ENCODE assay signal across 8 mouse cellular contexts in the genomic region with DNA sequence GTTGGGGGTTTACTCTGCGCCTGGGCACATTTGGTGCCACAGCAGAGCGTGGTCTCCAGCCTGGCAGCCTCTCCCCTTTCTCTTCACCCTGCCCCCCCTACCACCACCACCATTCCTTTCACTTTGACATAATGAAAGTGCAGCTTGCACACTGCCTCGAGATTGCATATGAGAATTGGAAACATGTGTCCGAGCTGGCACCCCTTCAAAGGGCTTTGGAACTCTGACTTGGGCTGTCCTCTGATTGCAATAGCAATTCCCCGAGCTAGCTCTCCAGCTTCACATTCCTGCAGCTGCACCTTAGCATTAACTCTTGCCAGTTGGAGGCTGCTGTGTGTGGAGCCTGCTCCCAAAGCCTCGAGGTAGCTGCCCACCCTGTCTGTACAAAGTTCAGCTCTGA. TPM values are rescaled to one million over a fixed set of nuclear protein-coding genes. Genes with fewer than 3 reads are reported as not detected.
DNase-seq lines count a peak whose midpoint lies in the region; ATAC-seq lines count a peak whose summit lies in the region.
"Had no signal": no experiment of that assay in that cellular context is flagged by ENCODE, and none has a peak within 500 bp of the region (broad histone marks: within the 10 kb centered on the region; RNA-seq: fewer than 3 reads in every experiment).

No protein-coding gene starts in this region.

- 47% methylated on average over 6 of the region's 6 CpGs for WGBS in heart, embryonic 11.5 days (ENCODE audit: insufficient replicate concordance)
- 33% methylated on average over 6 of the region's 6 CpGs for WGBS in lung, embryonic 16.5 days
- 47% methylated on average over 6 of the region's 6 CpGs for WGBS in forebrain, embryonic 16.5 days

- H3K36me3 ChIP-seq in heart, embryonic 11.5 days (ENCODE audit: control insufficient read depth, insufficient read depth, low read length): no peaks in the 10 kb centered on the region
- no peaks in the 10 kb centered on the region for H3K36me3 ChIP-seq in lung, embryonic 16.5 days (ENCODE audit: control insufficient read depth, insufficient read depth, low read length)
- no peaks in the 10 kb centered on the region for H3K36me3 ChIP-seq in forebrain, embryonic 16.5 days (ENCODE audit: control insufficient read depth, insufficient read depth)

- H3K9ac ChIP-seq in heart, embryonic 11.5 days (ENCODE audit: low read depth, low read length): no peak overlapping the region
- no peak overlapping the region for H3K9ac ChIP-seq in lung, embryonic 16.5 days (ENCODE audit: low read length)
- H3K9ac ChIP-seq in forebrain, embryonic 16.5 days (replicated peaks; ENCODE audit: low read depth, low read length): no peak overlapping the region

- peak overlapping the region; percentile 34 for H3K4me2 ChIP-seq in heart, embryonic 11.5 days
- H3K4me2 ChIP-seq in lung, embryonic 16.5 days (ENCODE audit: low read depth, low read length): peak overlapping the region; percentile 34
- no peak overlapping the region for H3K4me2 ChIP-seq in forebrain, embryonic 16.5 days (ENCODE audit: low read length)

- no peaks in the 10 kb centered on the region for H3K27me3 ChIP-seq in heart, embryonic 11.5 days (ENCODE audit: control insufficient read depth, insufficient read depth, low read length)
- H3K27me3 ChIP-seq in lung, embryonic 16.5 days (ENCODE audit: control insufficient read depth, insufficient read depth, low read depth, low read length): no peaks in the 10 kb centered on the region
- no peaks in the 10 kb centered on the region for H3K27me3 ChIP-seq in forebrain, embryonic 16.5 days (replicated peaks; ENCODE audit: control insufficient read depth, insufficient read depth, low read length)
- H3K27me3 ChIP-seq: megakaryocyte, embryonic 14.5 days had no signal

- H3K9me3 ChIP-seq in heart, embryonic 11.5 days (replicated peaks; ENCODE audit: control insufficient read depth, low read length): no peaks in the 10 kb centered on the region
- H3K9me3 ChIP-seq in lung, embryonic 16.5 days (ENCODE audit: control insufficient read depth, low read length): no peaks in the 10 kb centered on the region
- H3K9me3 ChIP-seq in forebrain, embryonic 16.5 days (ENCODE audit: control insufficient read depth, low read length): no peaks in the 10 kb centered on the region

- peaks cover 10% of the 10 kb centered on the region for H3K4me1 ChIP-seq in heart, embryonic 11.5 days (ENCODE audit: control insufficient read depth, insufficient read depth, low read length)
- peaks cover 11% of the 10 kb centered on the region; the same call in 1 of the 2 replicates for H3K4me1 ChIP-seq in lung, embryonic 16.5 days (replicated peaks; ENCODE audit: control insufficient read depth, insufficient read depth, low read length)
- H3K4me1 ChIP-seq in forebrain, embryonic 16.5 days (replicated peaks; ENCODE audit: control insufficient read depth, insufficient read depth, low read length): no peaks in the 10 kb centered on the region
- H3K4me1 ChIP-seq: megakaryocyte, embryonic 14.5 days had no signal

- no peak overlapping the region for H3K27ac ChIP-seq in heart, embryonic 11.5 days (ENCODE audit: low read depth, low read length)
- no peak overlapping the region for H3K27ac ChIP-seq in lung, embryonic 16.5 days (ENCODE audit: low read length)
- no peak overlapping the region for H3K27ac ChIP-seq in forebrain, embryonic 16.5 days (ENCODE audit: low read length)

- no peak overlapping the region for H3K4me3 ChIP-seq in heart, embryonic 11.5 days (ENCODE audit: low read depth, low read length)
- H3K4me3 ChIP-seq in lung, embryonic 16.5 days (ENCODE audit: low read length): no peak overlapping the region
- H3K4me3 ChIP-seq in forebrain, embryonic 16.5 days (replicated peaks; ENCODE audit: low read length): no peak overlapping the region
- H3K4me3 ChIP-seq: megakaryocyte, embryonic 14.5 days had no signal

- ATAC-seq in heart, embryonic 11.5 days (replicated peaks; ENCODE audit: insufficient number of reproducible peaks, low FRiP score, low TSS enrichment): no peak
- ATAC-seq in lung, embryonic 16.5 days (ENCODE audit: low read depth): peak; percentile 38
- no peak for ATAC-seq in CD4-positive, CD25-positive, alpha-beta regulatory T cell, adult 4 months
- ATAC-seq in forebrain, embryonic 16.5 days: no peak

- DNase-seq in adipocyte (ENCODE audit: low spot score): peak; percentile 88
- DNase-seq in adrenal gland, postnatal 36 days: peak; percentile 24 to 55
- DNase-seq in spleen, adult 12 weeks (ENCODE audit: low spot score): no peak

RNA-seq across cellular contexts. Expression of a gene that starts 56.8 kb away (rescaled TPM):
- 1 to 10 TPM; 1.8 to 3.2 TPM for total RNA-seq in adrenal gland, postnatal 36 days (2021)
- 0.63 TPM in 1 of 2 replicates, not detected in the other for polyA plus RNA-seq in heart, embryonic 11.5 days (2014; fragmentation: Nextera tagmentation; extraction: Ambion mirVana)
- 0.82 and 1.3 TPM in 2 replicates for polyA plus RNA-seq in lung, embryonic 16.5 days (2015; fragmentation: Nextera tagmentation; extraction: Ambion mirVana)
- polyA plus RNA-seq in CD4-positive, CD25-positive, alpha-beta regulatory T cell, adult 4 months (2017; shearing (Covaris generic)): not detected
- 0.82 and 1.1 TPM in 2 replicates for polyA plus RNA-seq in forebrain, embryonic 16.5 days (2015; fragmentation: Nextera tagmentation; extraction: Ambion mirVana)
